Comparison of ENCODE assay signal across 8 mouse cellular contexts in genomic region chr17:83954291-83955057, GRCm38 (mm10).
DNase-seq lines count a peak whose midpoint lies in the region; ATAC-seq and TF ChIP-seq lines count a peak whose summit lies in the region.

No protein-coding gene starts in this region.

- H3K36me3 ChIP-seq in embryonic facial prominence, embryonic 15.5 days: no peaks in the 10 kb centered on the region
- H3K36me3 ChIP-seq in limb, embryonic 14.5 days (ENCODE audit: control insufficient read depth, insufficient read depth, low read length): no peaks in the 10 kb centered on the region

- no peak overlapping the region for H3K4me3 ChIP-seq in embryonic facial prominence, embryonic 15.5 days (replicated peaks)
- no peak overlapping the region for H3K4me3 ChIP-seq in limb, embryonic 14.5 days (replicated peaks; ENCODE audit: low read length)

- DNase-seq in adrenal gland, postnatal 14 days: peak; percentile 57
- peak; percentile 86 to 87 for DNase-seq in heart, adult 9 months (ENCODE audit: low spot score in 2 of 2)
- peak; percentile 83 to 88 for DNase-seq in kidney, adult 8-10 months
- DNase-seq in limb, embryonic 14.5 days (ENCODE audit: low spot score): peak; percentile 72
- DNase-seq in thymus, adult 18-20 months: no peak
- DNase-seq in thymus, postnatal 14 days: no peak

- H3K27ac ChIP-seq in embryonic facial prominence, embryonic 15.5 days (replicated peaks): peak overlapping the region; percentile 91
- peak overlapping the region; percentile 85 for H3K27ac ChIP-seq in limb, embryonic 14.5 days (replicated peaks; ENCODE audit: low read depth, low read length)

- 16% methylated on average over 16 of the region's 16 CpGs for WGBS in embryonic facial prominence, embryonic 15.5 days
- WGBS in limb, embryonic 14.5 days: 15% methylated on average over 16 of the region's 16 CpGs

- no peak overlapping the region for H3K4me2 ChIP-seq in embryonic facial prominence, embryonic 15.5 days (replicated peaks)
- H3K4me2 ChIP-seq in limb, embryonic 14.5 days (replicated peaks; ENCODE audit: low read depth, low read length, severe bottlenecking): no peak overlapping the region

- H3K9ac ChIP-seq in embryonic facial prominence, embryonic 15.5 days: no peak overlapping the region
- 0 out of 2 replicates have a peak overlapping the region, but pooled peaks have one; percentile 21 for H3K9ac ChIP-seq in limb, embryonic 14.5 days (ENCODE audit: low read depth, low read length, severe bottlenecking)

- peaks cover 70% of the 10 kb centered on the region for H3K4me1 ChIP-seq in embryonic facial prominence, embryonic 15.5 days
- H3K4me1 ChIP-seq in limb, embryonic 14.5 days (ENCODE audit: control insufficient read depth, insufficient read depth, low read length): peaks cover 46% of the 10 kb centered on the region

- no peaks in the 10 kb centered on the region for H3K27me3 ChIP-seq in embryonic facial prominence, embryonic 15.5 days
- H3K27me3 ChIP-seq in limb, embryonic 14.5 days (ENCODE audit: control insufficient read depth, insufficient read depth, low read length): no peaks in the 10 kb centered on the region

- peak; percentile 52; the same call in 1 of the 2 replicates for ATAC-seq in embryonic facial prominence, embryonic 15.5 days (ENCODE audit: insufficient number of reproducible peaks, low FRiP score, low TSS enrichment, low read depth)
- ATAC-seq in limb, embryonic 14.5 days (ENCODE audit: low FRiP score, low read depth): peak; percentile 55
- ATAC-seq in monocyte, adult 5-6 weeks (replicated peaks; ENCODE audit: insufficient number of reproducible peaks, low FRiP score, low TSS enrichment, poor library complexity, severe bottlenecking): 0 out of 2 replicates have a peak, but pooled peaks have one; percentile 14

- no peak for TF ChIP-seq POLR2A in limb, embryonic 14.5 days (IDR thresholded peaks at IDR 0.05; ENCODE audit: borderline replicate concordance, extremely low read depth, insufficient read depth, insufficient read length)

- H3K9me3 ChIP-seq in embryonic facial prominence, embryonic 15.5 days (replicated peaks): no peaks in the 10 kb centered on the region
- H3K9me3 ChIP-seq in limb, embryonic 14.5 days (ENCODE audit: control insufficient read depth, low read length): no peaks in the 10 kb centered on the region

Comparison
In these comparisons a context has a peak if more than half of its experiments do, and no peak if none do; other contexts are left out.
1. DNase-seq: peak in adrenal gland, postnatal 14 days (single experiment), heart, adult 9 months (2 of 2), kidney, adult 8-10 months (2 of 2) and limb, embryonic 14.5 days (single experiment); none in thymus, adult 18-20 months (0 of 2) and thymus, postnatal 14 days (single experiment).
2. Peak in every context shown above with its lines, with median percentiles within 50 percentile points of each other: ATAC-seq.